Mouse (Mus musculus) forebrain, embryonic 10.5 days (tissue): ENCODE measurements around the gene Plppr2. TPM values are rescaled to one million over a fixed set of nuclear protein-coding genes. Genes with fewer than 3 reads are reported as not detected.

Source experiments
- DNase-seq: peaks from one replicate; pipeline ENCODE4 v3.0.0-alpha.2; 2017; ENCODE audit warnings: low spot score; ENCODE audit errors: extremely low spot score
- H3K27ac ChIP-seq: fragments of 300-500 bp; sonication (generic); 2 replicates; pipeline ENCODE4 v1.5.1; 2016; ENCODE audit warnings: mild to moderate bottlenecking
- H3K27me3 ChIP-seq: fragments of 300-500 bp; sonication (generic); 2 replicates; pipeline ENCODE4 v1.6.1; 2016; ENCODE audit warnings: mild to moderate bottlenecking; ENCODE audit not compliant: poor library complexity, severe bottlenecking
- H3K36me3 ChIP-seq: fragments of 300-500 bp; sonication (generic); replicated peaks from 2 replicates; pipeline ENCODE4 v1.6.1; 2016; ENCODE audit warnings: mild to moderate bottlenecking, moderate library complexity
- H3K4me1 ChIP-seq: fragments of 300-500 bp; sonication (generic); 2 replicates; pipeline ENCODE4 v1.6.1; 2016
- H3K4me3 ChIP-seq: fragments of 300-500 bp; sonication (generic); 2 replicates; pipeline ENCODE4 v1.5.1; 2016; ENCODE audit warnings: mild to moderate bottlenecking, moderate library complexity
- H3K9me3 ChIP-seq: fragments of 300-500 bp; sonication (generic); 2 replicates; pipeline ENCODE4 v1.6.1; 2016; ENCODE audit warnings: mild to moderate bottlenecking, moderate library complexity
- WGBS: fragments of 180-500 bp; shearing (Covaris S2); methylation state at CpG from one replicate; pipeline ENCODE4 v1.1.7; 2016; 5-methylcytosine and 5-hydroxymethylcytosine counted together
- polyA plus RNA-seq: library from polyadenylated mRNA; unstranded; fragments of >200 nt; fragmentation: Nextera tagmentation; extraction: Ambion mirVana; gene quantifications from 2 replicates; pipeline ENCODE4 v1.2.1, GENCODE M21; 2016

Plppr2 gene
- polyA plus RNA-seq, 1 experiment from 2014 or later, result 11.5 TPM

DNA sequence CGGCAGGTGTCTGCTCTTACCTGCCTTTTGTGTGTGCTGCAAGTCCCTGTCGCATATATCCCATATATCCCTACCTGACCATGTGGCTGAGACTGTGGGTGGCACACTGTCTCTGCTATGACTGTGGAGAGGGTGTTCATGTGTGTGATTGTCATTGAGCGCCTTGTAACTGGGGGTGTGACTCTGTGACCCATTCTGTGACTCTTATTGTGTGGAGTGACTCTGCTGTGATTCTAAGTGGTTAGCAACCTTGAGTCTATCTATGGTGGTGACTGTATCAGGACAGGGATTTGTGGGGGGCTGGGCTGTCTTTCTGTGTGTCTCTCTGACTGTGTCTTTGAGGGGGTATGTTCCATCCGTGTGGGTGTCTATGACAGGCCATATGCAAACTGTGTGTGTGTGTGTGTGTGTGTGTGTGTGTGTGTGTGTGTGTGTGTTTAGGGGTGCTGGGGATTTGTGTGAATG lies 910 bp downstream of the Plppr2 start:
- Histone ChIP-seq H3K4me3 (peak overlapping the region; percentile 73), H3K4me1 (peaks cover 22% of the 10 kb centered on the region), H3K36me3 (peaks cover 9% of the 10 kb centered on the region), H3K27ac (no peak overlapping the region), H3K9me3 (no peaks in the 10 kb centered on the region), H3K27me3 (peaks cover 37% of the 10 kb centered on the region)
- WGBS, result 87% methylated on average over 4 of the region's 4 CpGs
- no peak for DNase-seq

DNA sequence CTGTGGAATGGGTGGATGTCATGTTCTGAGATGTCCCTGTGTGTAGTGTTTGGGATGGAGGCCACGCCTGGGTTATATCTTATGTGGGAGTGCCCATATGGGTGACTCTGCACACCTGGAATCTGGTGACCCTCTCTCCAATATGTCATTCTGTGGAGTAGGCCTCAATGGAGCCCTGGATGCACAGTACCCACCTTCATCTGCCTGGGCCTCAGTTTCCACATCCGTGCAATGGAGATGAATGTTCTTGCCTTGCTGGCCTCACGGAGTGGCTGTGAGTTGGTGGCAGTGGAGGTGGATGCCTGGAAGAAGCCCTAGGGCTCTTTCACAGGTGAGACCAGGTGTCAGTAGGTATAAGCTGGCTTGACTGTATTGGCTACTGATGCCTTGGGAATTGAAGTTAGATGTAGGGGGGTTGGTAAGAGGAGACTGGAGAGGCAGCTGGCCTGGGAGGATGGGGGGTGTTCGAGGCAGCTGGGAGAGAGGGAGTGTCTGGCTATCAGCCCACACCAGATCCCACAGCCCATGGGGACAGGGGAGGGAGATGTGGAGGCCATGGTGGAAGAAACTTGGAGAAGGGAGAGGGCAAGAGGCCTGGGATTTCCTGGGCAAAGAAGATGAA lies 1.5 kb downstream of the Plppr2 start:
- H3K9me3 ChIP-seq, result no peaks in the 10 kb centered on the region
- no peak for DNase-seq
- H3K27me3 ChIP-seq, result peaks cover 34% of the 10 kb centered on the region
- peaks cover 22% of the 10 kb centered on the region for H3K4me1 ChIP-seq
- peak overlapping the region; percentile 73; the same call in 1 of the 2 replicates for H3K4me3 ChIP-seq
- H3K27ac ChIP-seq, result no peak overlapping the region
- H3K36me3 ChIP-seq, result peaks cover 9% of the 10 kb centered on the region
- 89% methylated on average over 4 of the region's 4 CpGs for WGBS

- Histone ChIP-seq H3K4me1 (peaks cover 21% of the 10 kb centered on the region), H3K9me3 (no peaks in the 10 kb centered on the region), H3K4me3 (no peak overlapping the region), H3K27me3 (peaks cover 44% of the 10 kb centered on the region), H3K36me3 (peaks cover 9% of the 10 kb centered on the region), H3K27ac (no peak overlapping the region)
- no peak for DNase-seq
- WGBS, result 83% methylated on average over 12 of the region's 12 CpGs
Measured at GRCm38 (mm10) chr9:21943046-21943445, 6.2 kb downstream of the Plppr2 start.

- 63% methylated on average over 12 of the region's 12 CpGs for WGBS
- H3K27me3 ChIP-seq, result peaks cover 45% of the 10 kb centered on the region
- no peaks in the 10 kb centered on the region for H3K9me3 ChIP-seq
- peaks cover 9% of the 10 kb centered on the region for H3K36me3 ChIP-seq
- DNase-seq, result no peak
- H3K4me3 ChIP-seq, result no peak overlapping the region
- H3K27ac ChIP-seq, result no peak overlapping the region
- peaks cover 19% of the 10 kb centered on the region for H3K4me1 ChIP-seq
Measured at GRCm38 (mm10) chr9:21943638-21944037, 6.8 kb downstream of the Plppr2 start.

DNA sequence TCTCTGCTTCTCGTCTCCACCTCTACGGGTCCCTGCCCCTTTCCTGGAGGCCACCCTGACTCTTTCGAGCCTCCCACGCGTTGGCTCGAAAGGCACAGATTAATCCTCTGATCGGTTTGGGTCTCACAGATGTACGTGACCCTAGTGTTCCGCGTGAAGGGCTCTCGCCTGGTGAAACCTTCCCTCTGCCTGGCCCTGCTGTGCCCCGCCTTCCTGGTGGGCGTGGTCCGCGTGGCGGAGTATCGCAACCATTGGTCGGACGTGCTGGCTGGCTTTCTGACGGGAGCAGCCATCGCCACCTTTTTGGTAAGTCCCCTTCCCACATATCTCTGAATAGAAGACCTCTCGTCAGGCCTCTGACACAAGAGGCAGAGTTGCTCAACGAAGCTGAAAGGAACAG lies 7.4 kb downstream of the Plppr2 start:
- H3K4me3 ChIP-seq, result no peak overlapping the region
- 25% methylated on average over 23 of the region's 23 CpGs for WGBS
- DNase-seq, result no peak

DNA sequence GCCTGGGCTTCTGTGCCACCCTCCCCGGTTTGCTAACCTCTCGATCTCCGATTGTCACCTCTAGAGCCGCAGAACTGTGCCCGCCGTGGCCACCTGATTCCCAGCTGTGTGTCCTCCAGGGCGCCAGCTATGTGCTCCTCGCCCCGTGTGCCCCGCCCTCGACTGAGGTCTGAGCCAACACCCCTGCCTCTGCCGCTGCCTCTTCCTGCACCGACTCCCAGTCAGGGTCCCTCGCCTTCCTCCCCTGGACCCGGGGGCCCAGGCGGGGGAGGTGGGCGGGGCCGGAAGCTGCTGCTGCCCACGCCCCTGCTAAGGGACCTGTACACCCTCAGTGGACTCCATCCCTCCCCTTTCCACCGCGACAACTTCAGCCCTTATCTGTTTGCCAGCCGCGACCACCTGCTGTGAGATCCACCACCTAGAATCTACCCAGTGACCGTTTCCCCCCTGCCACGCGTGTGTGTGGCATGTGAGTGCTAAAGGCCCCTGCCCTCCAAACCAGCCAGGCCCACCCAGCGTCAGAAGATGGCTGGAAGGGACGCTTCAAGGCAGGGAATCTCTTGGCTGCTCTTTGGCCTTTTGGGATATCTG lies 10.8 kb downstream of the Plppr2 start:
- H3K36me3 ChIP-seq, result no peaks in the 10 kb centered on the region
- peaks cover 48% of the 10 kb centered on the region for H3K27me3 ChIP-seq
- 5% methylated on average over 28 of the region's 28 CpGs for WGBS
- H3K4me3 ChIP-seq, result peak overlapping the region; percentile 39
- peaks cover 19% of the 10 kb centered on the region for H3K4me1 ChIP-seq
- no peak for DNase-seq
- H3K27ac ChIP-seq, result no peak overlapping the region
- H3K9me3 ChIP-seq, result no peaks in the 10 kb centered on the region

More for the DNA sequence above, 7.4 kb downstream of the Plppr2 start:
- Histone ChIP-seq H3K27me3 (peaks cover 48% of the 10 kb centered on the region), H3K36me3 (peaks cover 8% of the 10 kb centered on the region), H3K27ac (no peak overlapping the region), H3K9me3 (no peaks in the 10 kb centered on the region), H3K4me1 (peaks cover 19% of the 10 kb centered on the region)

DNA sequence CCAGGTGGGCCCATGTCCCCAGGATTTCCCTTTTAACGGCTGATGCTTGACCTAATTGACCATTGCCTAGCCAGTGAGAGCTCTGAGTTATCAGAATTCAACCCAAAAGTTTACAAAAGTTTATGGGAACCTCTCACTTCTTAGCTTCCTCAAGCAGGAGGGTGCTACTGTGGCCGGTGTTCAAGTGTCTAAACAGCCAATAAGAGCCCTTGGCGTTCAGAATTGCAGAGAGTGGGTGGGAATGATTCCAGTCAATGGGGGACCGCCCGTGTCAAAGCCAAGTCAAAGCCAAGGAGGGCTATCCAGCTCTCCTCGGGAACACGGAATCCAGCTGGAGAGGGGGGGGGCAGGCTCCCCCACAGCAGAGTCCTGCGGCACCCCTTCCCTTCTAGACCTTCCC lies 11.3 kb downstream of the Plppr2 start:
- Histone ChIP-seq H3K4me1 (peaks cover 20% of the 10 kb centered on the region), H3K27ac (no peak overlapping the region), H3K4me3 (no peak overlapping the region), H3K27me3 (peaks cover 47% of the 10 kb centered on the region), H3K36me3 (no peaks in the 10 kb centered on the region), H3K9me3 (no peaks in the 10 kb centered on the region)
- 61% methylated on average over 8 of the region's 8 CpGs for WGBS
- DNase-seq, result no peak

GRCm38 (mm10) chr9:21948790-21949189 lies 12.0 kb downstream of the Plppr2 start:
- H3K27me3 ChIP-seq, result peaks cover 40% of the 10 kb centered on the region
- H3K4me1 ChIP-seq, result peaks cover 27% of the 10 kb centered on the region
- WGBS, result 75% methylated on average over 6 of the region's 6 CpGs
- no peak for DNase-seq
- no peak overlapping the region for H3K4me3 ChIP-seq
- no peaks in the 10 kb centered on the region for H3K9me3 ChIP-seq
- no peak overlapping the region for H3K27ac ChIP-seq
- H3K36me3 ChIP-seq, result no peaks in the 10 kb centered on the region

DNA sequence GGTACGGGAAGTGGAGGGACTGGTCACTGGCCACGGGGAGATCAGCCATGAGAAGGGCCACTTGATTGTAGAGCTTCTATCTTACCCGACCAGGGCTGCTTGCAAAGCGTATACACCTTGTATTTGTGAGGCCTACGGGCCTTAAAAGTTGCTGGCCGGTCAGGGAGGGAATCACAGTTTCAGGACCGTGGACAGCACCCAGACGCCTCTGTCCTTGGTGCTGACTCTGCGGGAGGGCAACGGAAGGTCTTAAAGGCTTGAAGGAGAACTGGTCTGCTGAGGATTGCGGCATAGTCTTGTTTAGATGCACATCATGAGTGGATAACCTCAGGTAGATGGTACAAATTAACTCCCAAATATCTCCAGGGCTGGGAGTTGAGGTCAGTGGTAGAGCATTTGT lies 13.5 kb downstream of the Plppr2 start:
- H3K27me3 ChIP-seq, result peaks cover 31% of the 10 kb centered on the region
- H3K4me3 ChIP-seq, result no peak overlapping the region
- H3K27ac ChIP-seq, result no peak overlapping the region
- peaks cover 27% of the 10 kb centered on the region for H3K4me1 ChIP-seq
- WGBS, result 19% methylated on average over 11 of the region's 11 CpGs
- H3K36me3 ChIP-seq, result no peaks in the 10 kb centered on the region
- H3K9me3 ChIP-seq, result no peaks in the 10 kb centered on the region
- peak; percentile 76 for DNase-seq

GRCm38 (mm10) chr9:21951977-21952376 lies 15.1 kb downstream of the Plppr2 start:
- H3K4me3 ChIP-seq, result no peak overlapping the region
- peaks cover 32% of the 10 kb centered on the region for H3K4me1 ChIP-seq
- WGBS, result 76% methylated on average over 3 of the region's 3 CpGs
- no peak for DNase-seq
- no peaks in the 10 kb centered on the region for H3K9me3 ChIP-seq
- H3K27ac ChIP-seq, result no peak overlapping the region
- H3K36me3 ChIP-seq, result no peaks in the 10 kb centered on the region
- peaks cover 19% of the 10 kb centered on the region for H3K27me3 ChIP-seq

DNA sequence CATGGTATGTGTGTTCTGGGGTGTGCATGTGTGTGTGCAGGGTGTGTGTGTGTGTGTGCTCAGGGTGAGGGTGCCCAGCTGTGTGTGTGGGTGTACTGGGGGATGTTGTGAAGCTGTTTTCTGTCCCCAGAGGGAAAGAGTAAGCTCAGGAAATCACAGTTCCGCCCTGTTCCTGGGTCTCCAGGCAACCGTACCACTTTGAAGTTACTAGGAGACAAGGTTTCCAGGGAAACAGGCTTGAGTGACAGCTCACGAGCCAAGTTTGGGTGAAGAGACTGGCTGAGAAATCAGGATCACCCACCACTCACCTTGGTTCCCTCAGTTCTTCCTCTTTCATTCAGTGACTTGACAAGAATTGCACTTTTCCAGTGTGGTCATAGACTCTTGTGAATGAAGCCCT lies 16.8 kb downstream of the Plppr2 start:
- Histone ChIP-seq H3K27ac (no peak overlapping the region), H3K9me3 (no peaks in the 10 kb centered on the region), H3K4me3 (no peak overlapping the region), H3K36me3 (peaks cover 9% of the 10 kb centered on the region; the same call in 1 of the 2 replicates), H3K4me1 (peaks cover 22% of the 10 kb centered on the region), H3K27me3 (peaks cover 4% of the 10 kb centered on the region)
- no peak for DNase-seq
- 18% methylated on average over 3 of the region's 3 CpGs for WGBS

- Histone ChIP-seq H3K9me3 (no peaks in the 10 kb centered on the region), H3K4me3 (no peak overlapping the region), H3K4me1 (peaks cover 22% of the 10 kb centered on the region), H3K27ac (no peak overlapping the region), H3K27me3 (peaks cover 10% of the 10 kb centered on the region), H3K36me3 (peaks cover 9% of the 10 kb centered on the region; the same call in 1 of the 2 replicates)
- no peak for DNase-seq
- 87% methylated on average over 3 of the region's 3 CpGs for WGBS
Measured at GRCm38 (mm10) chr9:21954635-21955034, 17.8 kb downstream of the Plppr2 start.

GRCm38 (mm10) chr9:21955225-21955569 lies 18.4 kb downstream of the Plppr2 start:
- Histone ChIP-seq H3K4me3 (peak overlapping the region; percentile 75), H3K36me3 (peaks cover 9% of the 10 kb centered on the region; the same call in 1 of the 2 replicates), H3K9me3 (no peaks in the 10 kb centered on the region), H3K4me1 (peaks cover 23% of the 10 kb centered on the region), H3K27me3 (peaks cover 15% of the 10 kb centered on the region), H3K27ac (peak overlapping the region; percentile 96)
- WGBS, result 2% methylated on average over 18 of the region's 18 CpGs
- DNase-seq, result no peak
